Mouse (Mus musculus) lung, postnatal 0 days (tissue): ENCODE measurements at regions not wholly inside any gene's neighbourhood (a gene's known extent, or its start where the extent isn't known, plus 50 kb on each side); places are given as distances from the start of the nearest gene placed in this dataset.
A peak's percentile ranks its signal among the peaks of the same experiment; 100 is the strongest.

Experiments used
- ATAC-seq: fragments of 200-750 bp; cut with Nextera tagmentation; 2 replicates; pipeline ENCODE4 v1.8.0; 2017; ENCODE audit warnings: moderate library complexity
- DNase-seq: peaks from one replicate; pipeline ENCODE4 v3.0.0-alpha.2; 2016; ENCODE audit warnings: low spot score
- H3K27ac ChIP-seq: fragments of 300-500 bp; sonication (generic); 2 replicates; pipeline ENCODE4 v1.5.1; 2014; ENCODE audit warnings: antibody characterized with exemption, mild to moderate bottlenecking, low read length, mixed read lengths
- H3K27me3 ChIP-seq: fragments of 300-500 bp; sonication (generic); replicated peaks from 2 replicates; pipeline ENCODE4 v1.6.1; 2014; ENCODE audit warnings: low read length, mixed read lengths; ENCODE audit not compliant: insufficient read depth
- H3K36me3 ChIP-seq: fragments of 300-500 bp; sonication (generic); 2 replicates; pipeline ENCODE4 v1.6.1; 2014; ENCODE audit warnings: low read length, mixed read lengths; ENCODE audit not compliant: insufficient read depth
- H3K4me1 ChIP-seq: fragments of 300-500 bp; sonication (generic); 2 replicates; pipeline ENCODE4 v1.6.1; 2014; ENCODE audit warnings: antibody characterized with exemption, low read depth, low read length, mixed read lengths; ENCODE audit not compliant: insufficient read depth
- H3K4me2 ChIP-seq: fragments of 300-500 bp; sonication (generic); replicated peaks from 2 replicates; pipeline ENCODE4 v1.6.1; 2014; ENCODE audit warnings: low read depth, mild to moderate bottlenecking, low read length, moderate library complexity, mixed read lengths
- H3K4me3 ChIP-seq: fragments of 300-500 bp; sonication (generic); 2 replicates; pipeline ENCODE4 v1.5.1; 2014; ENCODE audit warnings: low read depth, low read length
- H3K9ac ChIP-seq: fragments of 300-500 bp; sonication (generic); replicated peaks from 2 replicates; pipeline ENCODE4 v1.6.1; 2014; ENCODE audit warnings: low read depth, mild to moderate bottlenecking
- H3K9me3 ChIP-seq: fragments of 300-500 bp; sonication (generic); 2 replicates; pipeline ENCODE4 v1.6.1; 2016; ENCODE audit warnings: low read length, mixed read lengths
- CTCF ChIP-seq: IDR thresholded peaks from 2 replicates; pipeline ENCODE4 v1.5.1; 2016; ENCODE audit warnings: antibody characterized with exemption, mild to moderate bottlenecking
- EP300 ChIP-seq: IDR thresholded peaks from 2 replicates; pipeline ENCODE4 v1.6.1; 2016; ENCODE audit warnings: antibody characterized with exemption, mild to moderate bottlenecking, control low read depth
- WGBS: fragments of 180-500 bp; shearing (Covaris S2); extraction: QIAGEN DNeasy Blood & Tissue Kit; methylation state at CpG from one replicate; pipeline ENCODE4 v1.1.7; 2014; 5-methylcytosine and 5-hydroxymethylcytosine counted together

- DNase-seq (peak; percentile 7), ATAC-seq (no peak)
- Histone ChIP-seq H3K4me1 (no peaks in the 10 kb centered on the region), H3K27me3 (no peaks in the 10 kb centered on the region), H3K4me2 (no peak overlapping the region), H3K27ac (no peak overlapping the region), H3K4me3 (no peak overlapping the region), H3K9ac (no peak overlapping the region), H3K36me3 (no peaks in the 10 kb centered on the region), H3K9me3 (no peaks in the 10 kb centered on the region)
- no peak for TF ChIP-seq CTCF
- TF ChIP-seq EP300, result no peak
- 60% methylated on average over 3 of the region's 3 CpGs for WGBS
These were observed 50.6 kb upstream of the Osr1 start for GRCm38 (mm10) chr12:9519346-9519745.
